Mouse (Mus musculus) liver, embryonic 16.5 days (tissue): Measurements from ENCODE around the gene Ifnab. TPM values are rescaled to one million over a fixed set of nuclear protein-coding genes. Genes with fewer than 3 reads are reported as not detected.

Source experiments
- ATAC-seq: fragments of 200-750 bp; cut with Nextera tagmentation; 2 replicates; pipeline ENCODE4 v1.8.0; 2017; ENCODE audit warnings: low read depth, mild to moderate bottlenecking, moderate number of reproducible peaks, moderate library complexity
- H3K27ac ChIP-seq: fragments of 300-500 bp; sonication (generic); 2 replicates; pipeline ENCODE4 v1.5.1; 2014; ENCODE audit warnings: mild to moderate bottlenecking, low read length
- H3K27me3 ChIP-seq: fragments of 300-500 bp; sonication (generic); 2 replicates; pipeline ENCODE4 v1.6.1; 2014; ENCODE audit warnings: low read depth, low read length, mixed read lengths; ENCODE audit not compliant: control insufficient read depth, insufficient read depth
- H3K36me3 ChIP-seq: fragments of 300-500 bp; sonication (generic); 2 replicates; pipeline ENCODE4 v1.6.1; 2014; ENCODE audit warnings: mild to moderate bottlenecking; ENCODE audit not compliant: control insufficient read depth, insufficient read depth
- H3K4me1 ChIP-seq: fragments of 300-500 bp; sonication (generic); 2 replicates; pipeline ENCODE4 v1.6.1; 2014; ENCODE audit warnings: low read depth, low read length, mixed read lengths; ENCODE audit not compliant: control insufficient read depth
- H3K4me2 ChIP-seq: fragments of 300-500 bp; sonication (generic); 2 replicates; pipeline ENCODE4 v1.6.1; 2014; ENCODE audit warnings: low read depth, low read length, mixed read lengths
- H3K4me3 ChIP-seq: fragments of 300-500 bp; sonication (generic); 2 replicates; pipeline ENCODE4 v1.5.1; 2014; ENCODE audit warnings: low read depth, mild to moderate bottlenecking, low read length
- H3K9ac ChIP-seq: fragments of 300-500 bp; sonication (generic); 2 replicates; pipeline ENCODE4 v1.6.1; 2014; ENCODE audit warnings: low read depth, low read length
- H3K9me3 ChIP-seq: fragments of 300-500 bp; sonication (generic); replicated peaks from 2 replicates; pipeline ENCODE4 v1.6.1; 2016; ENCODE audit warnings: low read length; ENCODE audit not compliant: control insufficient read depth
- WGBS: fragments of 180-500 bp; shearing (Covaris S2); extraction: QIAGEN DNeasy Blood & Tissue Kit; methylation state at CpG from one replicate; pipeline ENCODE4 v1.1.7; 2014; ENCODE audit not compliant: insufficient replicate concordance; 5-methylcytosine and 5-hydroxymethylcytosine counted together
- polyA plus RNA-seq: library from polyadenylated mRNA; unstranded; fragments of >200 nt; fragmentation: Nextera tagmentation; extraction: Ambion mirVana; gene quantifications from 2 replicates; pipeline ENCODE4 v1.2.1, GENCODE M21; 2015

Gene Ifnab
- polyA plus RNA-seq, 1 experiment from 2014 or later: not detected

GRCm38 (mm10) chr4:88692537-88692936 is 1.4 kb upstream of the Ifnab start:
- Histone ChIP-seq H3K4me1 (no peaks in the 10 kb centered on the region), H3K9ac (no peak overlapping the region), H3K4me2 (no peak overlapping the region), H3K36me3 (no peaks in the 10 kb centered on the region), H3K27ac (no peak overlapping the region), H3K27me3 (no peaks in the 10 kb centered on the region), H3K4me3 (no peak overlapping the region), H3K9me3 (no peaks in the 10 kb centered on the region)
- no peak for ATAC-seq
- WGBS: 23% methylated on average over 1 of the region's 1 CpGs

- ATAC-seq: no peak
- no peak within 1 kb of the TSS for H3K9ac ChIP-seq
- no peaks in the 10 kb centered on the region for H3K36me3 ChIP-seq
- WGBS: 77% methylated on average over 1 of the region's 1 CpGs
- H3K9me3 ChIP-seq: no peaks in the 10 kb centered on the region
- H3K27me3 ChIP-seq: no peaks in the 10 kb centered on the region
- no peak within 1 kb of the TSS for H3K27ac ChIP-seq
- no peaks in the 10 kb centered on the region for H3K4me1 ChIP-seq
- H3K4me2 ChIP-seq: no peak within 1 kb of the TSS
- H3K4me3 ChIP-seq: no peak within 1 kb of the TSS
Measured at GRCm38 (mm10) chr4:88683812-88684211, 7.3 kb downstream of the Ifnab start, which contains the start of gene Ifna2. TSS of gene Ifna2 (minus strand) at chr4:88683912.

- Histone ChIP-seq H3K36me3 (no peaks in the 10 kb centered on the region), H3K4me1 (no peaks in the 10 kb centered on the region), H3K27ac (no peak overlapping the region), H3K4me2 (no peak overlapping the region), H3K27me3 (no peaks in the 10 kb centered on the region), H3K9me3 (no peaks in the 10 kb centered on the region), H3K4me3 (no peak overlapping the region), H3K9ac (no peak overlapping the region)
- 31% methylated on average over 3 of the region's 3 CpGs for WGBS
- no peak for ATAC-seq
Measured at GRCm38 (mm10) chr4:88681353-88681752, 9.8 kb downstream of the Ifnab start.

- no peak for ATAC-seq
- H3K27me3 ChIP-seq: no peaks in the 10 kb centered on the region
- H3K9ac ChIP-seq: no peak overlapping the region
- no peaks in the 10 kb centered on the region for H3K4me1 ChIP-seq
- H3K4me2 ChIP-seq: no peak overlapping the region
- no peaks in the 10 kb centered on the region for H3K36me3 ChIP-seq
- H3K4me3 ChIP-seq: no peak overlapping the region
- no peaks in the 10 kb centered on the region for H3K9me3 ChIP-seq
- WGBS: 30% methylated on average over 8 of the region's 8 CpGs
- no peak overlapping the region for H3K27ac ChIP-seq
Measured at GRCm38 (mm10) chr4:88680362-88680761, 10.8 kb downstream of the Ifnab start.

- no peak for ATAC-seq
- Histone ChIP-seq H3K4me2 (no peak within 1 kb of the TSS), H3K4me1 (no peaks in the 10 kb centered on the region), H3K27ac (no peak within 1 kb of the TSS), H3K9me3 (no peaks in the 10 kb centered on the region), H3K4me3 (no peak within 1 kb of the TSS), H3K9ac (no peak within 1 kb of the TSS), H3K27me3 (no peaks in the 10 kb centered on the region), H3K36me3 (no peaks in the 10 kb centered on the region)
- WGBS: 42% methylated on average over 1 of the region's 1 CpGs
Measured at GRCm38 (mm10) chr4:88676824-88677223, 14.3 kb downstream of the Ifnab start, which contains the start of gene Ifna16. TSS of gene Ifna16 (minus strand) at chr4:88676924.

GRCm38 (mm10) chr4:88655461-88655860 is 35.7 kb downstream of the Ifnab start:
- 7% methylated on average over 1 of the region's 1 CpGs for WGBS
- Histone ChIP-seq H3K27me3 (no peaks in the 10 kb centered on the region), H3K9me3 (no peaks in the 10 kb centered on the region), H3K4me3 (no peak overlapping the region), H3K27ac (no peak overlapping the region), H3K9ac (no peak overlapping the region), H3K4me2 (no peak overlapping the region), H3K4me1 (no peaks in the 10 kb centered on the region), H3K36me3 (no peaks in the 10 kb centered on the region)
- ATAC-seq: no peak

- no peaks in the 10 kb centered on the region for H3K9me3 ChIP-seq
- H3K4me1 ChIP-seq: no peaks in the 10 kb centered on the region
- no peak overlapping the region for H3K4me3 ChIP-seq
- H3K27me3 ChIP-seq: no peaks in the 10 kb centered on the region
- no peak for ATAC-seq
- 56% methylated on average over 3 of the region's 3 CpGs for WGBS
- H3K27ac ChIP-seq: no peak overlapping the region
- H3K36me3 ChIP-seq: no peaks in the 10 kb centered on the region
- H3K9ac ChIP-seq: no peak overlapping the region
- no peak overlapping the region for H3K4me2 ChIP-seq
Measured at GRCm38 (mm10) chr4:88653644-88654043, 37.5 kb downstream of the Ifnab start.

GRCm38 (mm10) chr4:88644359-88644758 is 46.8 kb downstream of the Ifnab start, which contains the start of gene Ifna13:
TSS of gene Ifna13 (minus strand) at chr4:88644459.
- H3K36me3 ChIP-seq: no peaks in the 10 kb centered on the region
- no peak within 1 kb of the TSS for H3K4me2 ChIP-seq
- 34% methylated on average over 2 of the region's 2 CpGs for WGBS
- no peak within 1 kb of the TSS for H3K4me3 ChIP-seq
- H3K27ac ChIP-seq: no peak within 1 kb of the TSS
- ATAC-seq: no peak
- H3K27me3 ChIP-seq: no peaks in the 10 kb centered on the region
- no peaks in the 10 kb centered on the region for H3K4me1 ChIP-seq
- H3K9ac ChIP-seq: no peak within 1 kb of the TSS
- H3K9me3 ChIP-seq: no peaks in the 10 kb centered on the region

- Histone ChIP-seq H3K4me2 (no peak overlapping the region), H3K4me1 (no peaks in the 10 kb centered on the region), H3K27me3 (no peaks in the 10 kb centered on the region), H3K9ac (no peak overlapping the region), H3K27ac (no peak overlapping the region), H3K36me3 (no peaks in the 10 kb centered on the region), H3K9me3 (no peaks in the 10 kb centered on the region), H3K4me3 (no peak overlapping the region)
- ATAC-seq: no peak
- WGBS: 24% methylated on average over 2 of the region's 2 CpGs
Measured at GRCm38 (mm10) chr4:88642526-88642925, 48.6 kb downstream of the Ifnab start.
